Mouse (Mus musculus) bone marrow, adult 2 months (tissue): ENCODE data around the gene Smoc2. TPM values are rescaled to one million over a fixed set of nuclear protein-coding genes. Genes with fewer than 3 reads are reported as not detected.
A peak's percentile ranks its signal among the peaks of the same experiment; 100 is the strongest.

ENCODE experiments used
- H3K27ac ChIP-seq: fragments of 200-500 bp; 2 replicates; pipeline ENCODE4 v1.5.1; 2012; ENCODE audit warnings: low read depth, mild to moderate bottlenecking, control low read depth, inconsistent platforms, low read length; ENCODE audit not compliant: control insufficient read depth, poor library complexity, insufficient read depth
- H3K4me1 ChIP-seq: fragments of 200-500 bp; 2 replicates; pipeline ENCODE4 v1.6.1; 2011; ENCODE audit warnings: low read length; ENCODE audit not compliant: control insufficient read depth, insufficient read depth
- H3K4me3 ChIP-seq: fragments of 200-500 bp; replicated peaks from 2 replicates; pipeline ENCODE3; 2011; ENCODE audit warnings: mild to moderate bottlenecking, low read depth, low read length, control low read depth; ENCODE audit not compliant: control insufficient read depth
- CTCF ChIP-seq: fragments of 200-500 bp; IDR thresholded peaks from 2 replicates; pipeline ENCODE4 v1.5.1; 2011; ENCODE audit warnings: low read length, control low read depth; ENCODE audit not compliant: control insufficient read depth, insufficient read depth
- POLR2A ChIP-seq: fragments of 200-500 bp; IDR thresholded peaks from 2 replicates; pipeline ENCODE4 v1.6.1; 2011; ENCODE audit warnings: low read depth, mild to moderate bottlenecking, control low read depth, low read length, borderline replicate concordance; ENCODE audit not compliant: control insufficient read depth
- WGBS: fragments of 180-500 bp; shearing (Covaris S2); methylation state at CpG from one replicate; pipeline ENCODE4 v1.1.7; 2018; 5-methylcytosine and 5-hydroxymethylcytosine counted together
- polyA plus RNA-seq: library from polyadenylated mRNA; stranded (reverse); fragments of >200 nt; gene quantifications from 2 replicates; pipeline ENCODE4 v1.2.4, GENCODE M21; 2011; ENCODE audit warnings: low replicate concordance; ENCODE audit not compliant: missing spikeins, insufficient read depth, insufficient read length

Gene Smoc2
- polyA plus RNA-seq, 1 experiment: 1.8 TPM

DNA sequence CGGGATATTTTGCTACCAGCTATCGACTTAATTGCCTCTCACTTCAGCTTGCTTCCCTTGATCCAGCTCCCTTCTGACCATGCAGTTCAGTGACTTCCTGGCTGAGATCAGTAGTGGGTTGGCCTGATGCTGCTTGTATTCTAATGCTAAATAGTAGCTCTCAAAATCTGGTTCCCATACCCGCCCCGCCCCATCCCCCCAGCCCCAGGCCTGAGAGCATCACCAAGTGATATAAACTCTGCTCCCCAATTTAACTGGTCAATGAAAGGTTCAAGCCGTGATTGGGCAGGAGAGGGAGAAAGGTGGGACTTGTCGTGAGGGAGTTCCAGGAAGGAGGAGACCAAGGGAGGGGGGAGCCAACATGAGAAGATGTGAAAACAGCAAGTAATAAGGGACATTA lies 20.4 kb upstream of the Smoc2 start:
- Histone ChIP-seq H3K4me1 (no peaks in the 10 kb centered on the region), H3K27ac (no peak overlapping the region), H3K4me3 (no peak overlapping the region)
- TF ChIP-seq POLR2A: no peak
- no peak for TF ChIP-seq CTCF
- 42% methylated on average over 6 of the region's 6 CpGs for WGBS

DNA sequence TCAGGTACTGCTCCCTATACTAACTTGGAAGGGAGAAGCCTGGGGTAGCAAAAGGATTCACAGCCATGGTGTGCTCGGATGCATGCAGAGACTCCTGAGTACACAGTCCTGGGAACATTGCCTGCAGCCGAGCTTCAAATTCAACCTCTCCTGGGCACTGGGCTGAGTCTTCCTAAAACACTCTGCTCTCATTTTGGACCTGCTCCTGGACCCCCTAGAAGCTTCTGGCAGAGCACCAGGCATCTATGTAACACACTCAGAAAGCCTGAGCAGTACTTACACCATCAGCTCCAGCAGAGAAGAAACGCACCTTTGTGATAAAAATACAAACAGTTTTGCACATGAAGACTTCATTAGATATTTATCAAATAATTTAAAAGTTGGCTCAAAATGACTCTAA lies 18.3 kb upstream of the Smoc2 start:
- Histone ChIP-seq H3K27ac (no peak overlapping the region), H3K4me3 (no peak overlapping the region), H3K4me1 (no peaks in the 10 kb centered on the region)
- TF ChIP-seq POLR2A: no peak
- TF ChIP-seq CTCF: no peak
- WGBS: 80% methylated on average over 3 of the region's 3 CpGs

DNA sequence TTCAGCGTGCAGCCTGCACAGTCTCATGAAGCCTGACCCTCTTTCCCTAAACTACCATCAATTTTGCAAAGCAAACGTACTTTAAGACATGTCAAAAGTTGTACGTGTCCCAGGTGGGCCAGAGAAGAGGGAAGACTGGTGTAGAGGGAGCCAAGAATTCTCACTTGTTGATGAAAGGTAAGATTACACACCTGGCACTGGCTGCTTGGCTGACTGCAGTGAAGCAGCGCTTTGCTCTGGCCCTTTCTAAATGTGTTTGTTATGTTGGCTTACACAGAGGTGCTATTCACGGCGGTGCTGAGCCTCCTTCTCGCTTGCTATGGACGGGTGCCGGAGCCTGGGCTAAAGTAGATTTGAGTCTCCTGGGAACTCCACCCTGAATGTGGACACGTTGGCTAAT lies 17.1 kb upstream of the Smoc2 start:
- no peak overlapping the region for H3K27ac ChIP-seq
- H3K4me3 ChIP-seq: no peak overlapping the region
- no peak for TF ChIP-seq POLR2A
- TF ChIP-seq CTCF: no peak
- WGBS: 80% methylated on average over 10 of the region's 10 CpGs
- H3K4me1 ChIP-seq: no peaks in the 10 kb centered on the region

GRCm38 (mm10) chr17:14268001-14268400 lies 11.3 kb upstream of the Smoc2 start:
- no peak overlapping the region for H3K27ac ChIP-seq
- H3K4me3 ChIP-seq: no peak overlapping the region
- TF ChIP-seq POLR2A: no peak
- TF ChIP-seq CTCF: no peak
- 73% methylated on average over 4 of the region's 4 CpGs for WGBS
- H3K4me1 ChIP-seq: no peaks in the 10 kb centered on the region

GRCm38 (mm10) chr17:14273386-14273785 lies 5.9 kb upstream of the Smoc2 start:
- no peak for TF ChIP-seq POLR2A
- no peak for TF ChIP-seq CTCF
- 70% methylated on average over 6 of the region's 6 CpGs for WGBS
- H3K27ac ChIP-seq: no peak overlapping the region
- H3K4me3 ChIP-seq: no peak overlapping the region
- no peaks in the 10 kb centered on the region for H3K4me1 ChIP-seq

DNA sequence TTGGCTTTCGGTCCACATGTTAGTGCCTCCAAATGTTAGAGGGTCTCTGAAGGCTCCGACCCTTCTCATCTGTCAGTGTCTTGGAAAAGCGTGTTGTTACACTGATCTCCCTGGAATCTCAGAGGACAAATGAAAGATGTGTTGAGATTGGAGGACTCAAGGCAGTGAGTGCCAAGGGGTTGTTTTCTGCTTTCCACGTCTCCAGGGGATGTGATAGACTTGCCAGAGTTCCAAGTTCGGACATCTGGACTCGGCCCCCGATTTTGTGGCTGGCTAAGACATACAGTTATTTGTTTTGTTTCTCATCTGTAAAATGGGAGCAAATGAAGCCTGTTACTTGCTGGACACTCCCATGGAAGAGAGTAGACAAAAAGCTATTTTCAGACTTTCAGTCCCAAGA lies 2.0 kb upstream of the Smoc2 start:
- Histone ChIP-seq H3K4me1 (no peaks in the 10 kb centered on the region; the same call in 1 of the 2 replicates), H3K27ac (no peak overlapping the region), H3K4me3 (no peak overlapping the region)
- TF ChIP-seq CTCF: no peak
- TF ChIP-seq POLR2A: no peak
- WGBS: 78% methylated on average over 7 of the region's 7 CpGs

- WGBS: 5% methylated on average over 10 of the region's 10 CpGs
- no peak overlapping the region for H3K4me3 ChIP-seq
- no peak overlapping the region for H3K27ac ChIP-seq
These were observed 627 bp downstream of the Smoc2 start for GRCm38 (mm10) chr17:14279966-14280300.

DNA sequence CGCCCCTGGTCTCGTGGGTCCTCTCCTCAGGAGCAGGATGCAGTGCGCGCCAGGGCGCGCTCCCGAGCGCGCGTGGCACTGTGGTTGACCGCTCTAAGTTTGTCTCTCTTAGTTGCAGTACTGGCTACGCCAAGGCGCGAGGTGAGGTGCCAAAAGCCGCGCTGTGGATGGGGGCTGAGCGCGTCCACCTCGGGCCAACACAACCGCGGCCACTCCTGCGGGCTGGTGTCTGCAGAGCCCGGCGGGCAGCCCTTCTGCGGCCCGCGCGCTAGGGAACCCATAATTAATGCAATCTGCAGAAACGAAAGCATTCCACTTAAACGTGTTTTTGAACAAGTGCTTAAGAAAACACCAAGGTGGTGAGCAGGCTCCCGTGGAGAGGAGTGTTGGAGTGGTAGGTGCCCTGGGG lies 1.1 kb downstream of the Smoc2 start:
- no peak overlapping the region for H3K4me3 ChIP-seq

More at GRCm38 (mm10) chr17:14279966-14280300, 627 bp downstream of the Smoc2 start:
- TF ChIP-seq CTCF (no peak), POLR2A (no peak)
- H3K4me1 ChIP-seq: no peaks in the 10 kb centered on the region; the same call in 1 of the 2 replicates

GRCm38 (mm10) chr17:14288015-14288616 lies 8.8 kb downstream of the Smoc2 start:
- Histone ChIP-seq H3K4me1 (no peaks in the 10 kb centered on the region), H3K27ac (no peak overlapping the region), H3K4me3 (no peak overlapping the region)
- TF ChIP-seq POLR2A: no peak
- TF ChIP-seq CTCF: peak; percentile 59
- WGBS: 42% methylated on average over 7 of the region's 7 CpGs

More for the DNA sequence above, 1.1 kb downstream of the Smoc2 start:
- H3K4me1 ChIP-seq: no peaks in the 10 kb centered on the region; the same call in 1 of the 2 replicates
- no peak overlapping the region for H3K27ac ChIP-seq
- TF ChIP-seq CTCF (no peak), POLR2A (no peak)
- under 1% methylated on average over 31 of the region's 31 CpGs for WGBS
